Mouse (Mus musculus): ENCODE measurements at regions not wholly inside any gene's neighbourhood (a gene's known extent, or its start where the extent isn't known, plus 50 kb on each side); places are given as distances from the start of the nearest gene placed in this dataset.

- H3K4me1 ChIP-seq: peaks cover 23% of the 10 kb centered on the region
- H3K27me3 ChIP-seq (replicated peaks): no peaks in the 10 kb centered on the region
- H3K36me3 ChIP-seq (replicated peaks): no peaks in the 10 kb centered on the region
- WGBS: 47% methylated on average over 2 of the region's 2 CpGs
- H3K4me2 ChIP-seq: no peak overlapping the region
- no peak for ATAC-seq (replicated peaks)
- H3K27ac ChIP-seq: no peak overlapping the region
- no peaks in the 10 kb centered on the region for H3K9me3 ChIP-seq
- H3K4me3 ChIP-seq: no peak overlapping the region
- H3K9ac ChIP-seq: no peak overlapping the region
Observed at GRCm38 (mm10) chr13:52024349-52024748, 177.9 kb downstream of the Gadd45g start.

GRCm38 (mm10) chr13:52024832-52025481 lies 178.5 kb downstream of the Gadd45g start:
- no peaks in the 10 kb centered on the region for H3K36me3 ChIP-seq (replicated peaks)
- no peak overlapping the region for H3K4me2 ChIP-seq
- no peaks in the 10 kb centered on the region for H3K9me3 ChIP-seq
- no peak overlapping the region for H3K4me3 ChIP-seq
- 42% methylated on average over 18 of the region's 18 CpGs for WGBS
- H3K27ac ChIP-seq: peak overlapping the region; percentile 1; the same call in 1 of the 2 replicates
- peaks cover 23% of the 10 kb centered on the region for H3K4me1 ChIP-seq
- no peaks in the 10 kb centered on the region for H3K27me3 ChIP-seq (replicated peaks)
- no peak overlapping the region for H3K9ac ChIP-seq
- ATAC-seq (replicated peaks): peak; percentile 44; the same call in 1 of the 2 replicates

GRCm38 (mm10) chr13:52025482-52025848 lies 179.0 kb downstream of the Gadd45g start:
- Histone ChIP-seq H3K27me3 (replicated peaks) (no peaks in the 10 kb centered on the region), H3K9me3 (no peaks in the 10 kb centered on the region), H3K36me3 (replicated peaks) (no peaks in the 10 kb centered on the region), H3K27ac (no peak overlapping the region), H3K9ac (no peak overlapping the region), H3K4me3 (no peak overlapping the region), H3K4me2 (no peak overlapping the region), H3K4me1 (peaks cover 23% of the 10 kb centered on the region)
- WGBS: 78% methylated on average over 5 of the region's 5 CpGs
- 0 out of 2 replicates have a peak, but pooled peaks have one; percentile 43 for ATAC-seq (replicated peaks)

- Histone ChIP-seq H3K9me3 (no peaks in the 10 kb centered on the region), H3K36me3 (replicated peaks) (no peaks in the 10 kb centered on the region), H3K27ac (no peak overlapping the region), H3K27me3 (replicated peaks) (no peaks in the 10 kb centered on the region), H3K4me2 (no peak overlapping the region), H3K4me1 (peaks cover 17% of the 10 kb centered on the region), H3K4me3 (no peak overlapping the region), H3K9ac (no peak overlapping the region)
- WGBS: 92% methylated on average over 7 of the region's 7 CpGs
- ATAC-seq (replicated peaks): no peak
Observed at GRCm38 (mm10) chr13:52026291-52026690, 179.8 kb downstream of the Gadd45g start.

GRCm38 (mm10) chr13:52029868-52030422 lies 183.5 kb downstream of the Gadd45g start:
- no peak for ATAC-seq (replicated peaks)

GRCm38 (mm10) chr13:52031465-52031864 lies 185.0 kb downstream of the Gadd45g start:
- H3K4me2 ChIP-seq: no peak overlapping the region
- WGBS: 88% methylated on average over 5 of the region's 5 CpGs
- H3K9me3 ChIP-seq: no peaks in the 10 kb centered on the region
- ATAC-seq (replicated peaks): no peak
- no peaks in the 10 kb centered on the region for H3K27me3 ChIP-seq (replicated peaks)
- no peak overlapping the region for H3K9ac ChIP-seq
- no peak overlapping the region for H3K27ac ChIP-seq
- no peak overlapping the region for H3K4me3 ChIP-seq
- H3K36me3 ChIP-seq (replicated peaks): no peaks in the 10 kb centered on the region
- H3K4me1 ChIP-seq: peaks cover 4% of the 10 kb centered on the region

More at GRCm38 (mm10) chr13:52029868-52030422, 183.5 kb downstream of the Gadd45g start:
- Histone ChIP-seq H3K27ac (no peak overlapping the region), H3K27me3 (replicated peaks) (no peaks in the 10 kb centered on the region), H3K4me3 (no peak overlapping the region), H3K4me1 (peaks cover 2% of the 10 kb centered on the region), H3K36me3 (replicated peaks) (no peaks in the 10 kb centered on the region), H3K9ac (no peak overlapping the region), H3K4me2 (no peak overlapping the region), H3K9me3 (no peaks in the 10 kb centered on the region)
- 68% methylated on average over 3 of the region's 3 CpGs for WGBS

- H3K4me1 ChIP-seq: peaks cover 14% of the 10 kb centered on the region
- no peak overlapping the region for H3K9ac ChIP-seq
- no peak overlapping the region for H3K27ac ChIP-seq
- no peaks in the 10 kb centered on the region for H3K36me3 ChIP-seq (replicated peaks)
- no peak overlapping the region for H3K4me2 ChIP-seq
- no peak for ATAC-seq (replicated peaks)
- no peaks in the 10 kb centered on the region for H3K9me3 ChIP-seq
- H3K4me3 ChIP-seq: no peak overlapping the region
- WGBS: 86% methylated on average over 6 of the region's 6 CpGs
- H3K27me3 ChIP-seq (replicated peaks): no peaks in the 10 kb centered on the region
Observed at GRCm38 (mm10) chr13:52035731-52036130, 189.3 kb downstream of the Gadd45g start.

- peak; percentile 69; the same call in 1 of the 2 replicates for ATAC-seq (replicated peaks)
- WGBS: 55% methylated on average over 5 of the region's 5 CpGs
- Histone ChIP-seq H3K27me3 (replicated peaks) (no peaks in the 10 kb centered on the region), H3K9me3 (no peaks in the 10 kb centered on the region), H3K27ac (no peak overlapping the region), H3K9ac (no peak overlapping the region), H3K4me3 (no peak overlapping the region), H3K4me1 (peaks cover 14% of the 10 kb centered on the region), H3K36me3 (replicated peaks) (no peaks in the 10 kb centered on the region), H3K4me2 (no peak overlapping the region)
Observed at GRCm38 (mm10) chr13:52036351-52036750, 189.9 kb downstream of the Gadd45g start.

- Histone ChIP-seq H3K9ac (no peak overlapping the region), H3K27ac (no peak overlapping the region), H3K9me3 (no peaks in the 10 kb centered on the region), H3K4me3 (no peak overlapping the region), H3K4me1 (peaks cover 20% of the 10 kb centered on the region), H3K4me2 (no peak overlapping the region), H3K27me3 (replicated peaks) (no peaks in the 10 kb centered on the region), H3K36me3 (replicated peaks) (no peaks in the 10 kb centered on the region)
- 54% methylated on average over 13 of the region's 13 CpGs for WGBS
- ATAC-seq (replicated peaks): peak; percentile 40
Observed at GRCm38 (mm10) chr13:52037218-52037617, 190.7 kb downstream of the Gadd45g start.

GRCm38 (mm10) chr13:52041467-52042421 lies 195.3 kb downstream of the Gadd45g start:
- Histone ChIP-seq H3K36me3 (replicated peaks) (no peaks in the 10 kb centered on the region), H3K9me3 (no peaks in the 10 kb centered on the region), H3K9ac (no peak overlapping the region), H3K4me2 (peak overlapping the region; percentile 5; the same call in 1 of the 2 replicates), H3K4me3 (no peak overlapping the region), H3K4me1 (peaks cover 20% of the 10 kb centered on the region), H3K27me3 (replicated peaks) (no peaks in the 10 kb centered on the region), H3K27ac (peak overlapping the region; percentile 60)
- WGBS: 55% methylated on average over 15 of the region's 15 CpGs
- no peak for ATAC-seq (replicated peaks)

- 94% methylated on average over 3 of the region's 3 CpGs for WGBS
- H3K27me3 ChIP-seq (replicated peaks): no peaks in the 10 kb centered on the region
- no peaks in the 10 kb centered on the region for H3K9me3 ChIP-seq
- H3K4me2 ChIP-seq: no peak overlapping the region
- H3K36me3 ChIP-seq (replicated peaks): no peaks in the 10 kb centered on the region
- no peak overlapping the region for H3K27ac ChIP-seq
- H3K4me1 ChIP-seq: peaks cover 22% of the 10 kb centered on the region
- no peak overlapping the region for H3K4me3 ChIP-seq
- no peak for ATAC-seq (replicated peaks)
- H3K9ac ChIP-seq: no peak overlapping the region
Observed at GRCm38 (mm10) chr13:52042867-52043266, 196.4 kb downstream of the Gadd45g start.

GRCm38 (mm10) chr13:52043916-52044315 lies 197.4 kb downstream of the Gadd45g start:
- H3K4me3 ChIP-seq: no peak overlapping the region
- H3K36me3 ChIP-seq (replicated peaks): no peaks in the 10 kb centered on the region
- no peak overlapping the region for H3K27ac ChIP-seq
- H3K4me2 ChIP-seq: no peak overlapping the region
- H3K4me1 ChIP-seq: peaks cover 27% of the 10 kb centered on the region
- no peak overlapping the region for H3K9ac ChIP-seq
- ATAC-seq (replicated peaks): no peak
- WGBS: 83% methylated on average over 3 of the region's 3 CpGs
- H3K9me3 ChIP-seq: no peaks in the 10 kb centered on the region
- no peaks in the 10 kb centered on the region for H3K27me3 ChIP-seq (replicated peaks)

Measured in midbrain, embryonic 15.5 days (tissue).